Mouse (Mus musculus) testis, adult 2 months (tissue): Measurements from ENCODE around the gene Myt1l.

ENCODE experiments used
- CTCF ChIP-seq: fragments of 200-500 bp; IDR thresholded peaks from 2 replicates; pipeline ENCODE4 v1.5.1; 2012; ENCODE audit warnings: low read depth, mild to moderate bottlenecking, inconsistent platforms, low read length, moderate library complexity; ENCODE audit not compliant: control insufficient read depth, insufficient read depth, insufficient replicate concordance
- POLR2A ChIP-seq: fragments of 200-500 bp; IDR thresholded peaks from 2 replicates; pipeline ENCODE4 v1.6.1; 2012; ENCODE audit warnings: low read depth, mild to moderate bottlenecking, inconsistent platforms, low read length, moderate library complexity; ENCODE audit not compliant: control insufficient read depth

DNA sequence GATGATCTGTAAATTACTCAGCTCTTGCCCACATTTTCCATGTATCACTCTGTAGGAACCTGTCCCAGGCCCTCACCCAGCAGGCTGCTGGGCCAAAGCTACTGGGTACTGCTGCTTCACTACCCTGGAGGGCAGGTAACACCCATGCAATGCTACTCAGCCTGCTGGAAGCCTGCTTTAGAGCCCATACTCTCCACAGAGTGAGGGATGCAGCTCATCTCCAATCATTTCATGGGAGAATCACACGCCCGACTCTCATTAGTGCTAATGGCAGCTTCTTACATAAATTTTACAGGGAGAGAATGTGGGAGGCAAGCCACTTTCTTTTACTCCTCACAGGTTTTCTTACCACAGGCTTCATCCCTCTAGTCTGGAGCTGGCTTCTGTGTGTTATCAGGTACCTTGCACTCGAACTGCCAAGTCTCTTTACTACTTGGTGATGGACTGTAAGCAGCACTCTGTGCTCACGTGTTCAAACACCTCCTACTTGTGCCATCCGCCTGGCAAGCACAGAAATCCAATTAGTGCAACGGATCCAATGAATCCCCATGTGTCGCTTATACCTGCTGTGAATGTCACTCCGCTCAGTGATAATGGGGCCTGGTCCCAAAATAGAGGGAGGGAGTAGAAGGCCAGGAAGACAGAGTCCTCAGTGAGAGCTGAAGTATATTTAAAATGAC is 212.3 kb downstream of the Myt1l start:
- TF ChIP-seq CTCF (no peak), POLR2A (no peak)
